Mouse (Mus musculus): Measurements from ENCODE around the gene Trim2.

The Trim2 gene

GRCm38 (mm10) chr3:84190513-84191061, 116.1 kb downstream of the Trim2 start:
- DNase-seq (ENCODE audit: low read depth, low spot score): no peak

DNA sequence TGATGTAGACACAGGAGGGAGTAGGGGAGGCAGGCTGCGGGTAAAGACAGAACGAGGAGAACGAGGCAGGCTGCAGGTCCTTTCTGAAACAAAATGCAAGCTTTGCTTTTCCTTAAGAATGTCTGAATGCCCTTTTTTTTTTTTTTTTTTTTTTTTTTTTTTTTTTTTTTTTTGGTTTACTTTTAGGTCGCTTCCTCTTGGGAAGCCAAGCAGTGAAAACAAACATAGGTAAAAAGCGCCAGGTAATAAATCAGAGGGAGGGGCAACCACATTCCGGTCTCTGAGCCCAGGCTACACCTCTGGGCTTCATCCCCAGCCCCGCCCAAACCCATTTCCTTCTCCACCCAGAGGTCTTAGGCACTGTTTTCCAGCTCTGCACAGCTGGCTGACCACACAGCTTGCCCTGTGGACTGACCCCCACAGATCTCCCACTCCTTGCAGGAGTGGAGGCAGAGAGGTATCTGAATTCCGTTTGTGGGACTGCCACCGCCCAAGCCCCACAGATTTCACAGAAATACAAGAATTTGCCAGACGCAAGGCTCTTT, 117.0 kb downstream of the Trim2 start:
- no peak for DNase-seq (ENCODE audit: low read depth, low spot score)

GRCm38 (mm10) chr3:84181717-84182116, 125.0 kb downstream of the Trim2 start:
- DNase-seq (ENCODE audit: low read depth, low spot score): no peak

DNA sequence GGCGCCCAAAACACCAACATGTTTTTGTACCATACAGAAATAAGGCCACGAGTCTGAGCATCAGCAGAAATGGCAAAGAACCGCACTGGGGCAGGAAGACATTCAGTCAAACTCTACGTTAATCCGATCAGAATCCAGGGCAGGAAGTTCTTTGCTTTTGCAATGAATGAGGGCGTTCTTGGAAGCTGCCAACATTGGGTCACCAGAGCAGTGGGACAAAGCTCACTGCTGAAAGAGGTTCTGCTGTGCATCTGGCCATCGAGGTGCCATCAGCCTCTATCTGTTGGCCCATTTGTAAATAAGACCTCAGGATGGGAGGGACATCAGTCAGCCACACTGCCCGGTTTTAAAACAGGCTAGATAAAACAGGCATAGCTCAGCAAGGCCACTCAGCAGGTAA, 125.6 kb downstream of the Trim2 start:
- no peak for DNase-seq (ENCODE audit: low read depth, low spot score)

- DNase-seq (ENCODE audit: low read depth, low spot score): no peak
These were observed 126.4 kb downstream of the Trim2 start for GRCm38 (mm10) chr3:84180304-84180703.

DNA sequence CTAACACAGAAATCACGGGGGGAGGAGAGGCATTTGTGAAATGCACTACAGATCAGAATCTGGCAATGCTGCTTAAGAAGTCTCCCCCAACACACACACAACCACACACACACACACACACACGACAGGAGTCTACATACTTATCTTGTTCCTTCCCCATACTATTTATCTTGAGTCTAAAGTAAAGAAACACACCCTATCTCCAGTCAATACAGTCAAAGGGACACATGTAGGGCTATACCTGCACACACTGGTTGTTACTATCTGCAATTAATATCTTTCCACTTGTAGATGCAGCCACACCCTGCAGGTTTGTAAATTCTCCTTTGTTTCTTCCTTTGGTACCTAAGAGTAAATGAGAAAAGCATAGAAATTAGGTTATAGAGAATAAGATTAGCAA, 128.8 kb downstream of the Trim2 start:
- no peak for DNase-seq (ENCODE audit: low read depth, low spot score)

- peak; percentile 79 for DNase-seq (ENCODE audit: low read depth, low spot score)
These were observed 131.1 kb downstream of the Trim2 start for GRCm38 (mm10) chr3:84175337-84176315.

DNA sequence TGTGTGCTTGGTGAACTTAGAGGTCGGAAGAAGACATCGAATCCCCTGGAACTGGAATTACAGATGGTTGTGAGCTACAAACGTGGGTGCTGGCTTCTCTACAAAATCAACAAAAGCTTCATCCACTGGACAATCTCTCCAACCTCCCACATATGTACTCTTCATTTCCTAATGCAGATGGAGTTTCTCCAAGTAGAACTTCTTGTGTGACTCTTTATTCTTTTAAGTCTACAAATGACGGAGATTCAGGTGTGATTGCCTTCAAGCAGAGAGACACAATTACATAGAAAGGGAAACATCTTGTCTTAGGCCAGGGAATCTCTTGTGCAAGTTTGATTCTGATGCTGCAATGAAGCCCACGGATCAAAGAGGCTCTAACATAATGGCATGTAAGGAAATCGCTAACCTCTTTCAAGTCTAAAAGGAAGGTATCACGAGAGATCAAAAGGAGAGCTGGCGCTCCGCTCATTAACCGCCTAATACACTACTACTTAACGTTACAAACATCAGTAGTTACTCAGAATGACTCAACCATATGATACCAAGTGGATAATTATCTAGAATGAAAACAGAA, 133.0 kb downstream of the Trim2 start, which contains the start of gene Gm6525:
TSS of gene Gm6525 (plus strand) at position 524 of the 574 bp plus-strand sequence.
- no peak for DNase-seq (ENCODE audit: low read depth, low spot score)

DNA sequence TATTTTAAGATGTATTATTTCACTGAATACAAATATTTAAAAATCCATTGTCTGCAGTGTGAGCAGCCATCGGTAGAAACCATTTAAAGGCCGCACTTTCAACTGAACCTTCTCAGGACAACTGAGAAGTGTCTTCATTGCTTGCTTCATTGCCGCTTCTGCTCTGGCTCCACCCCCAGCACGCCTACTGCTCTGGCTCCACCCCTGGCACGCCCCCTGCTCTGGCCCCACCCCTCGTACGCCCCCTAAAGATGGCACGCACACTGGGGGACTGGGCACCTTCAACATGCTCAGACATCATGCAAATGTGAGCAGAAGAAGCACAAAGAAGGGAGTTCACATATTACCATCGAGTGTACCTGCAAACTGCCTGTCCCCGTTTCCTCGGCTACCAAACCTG, 134.3 kb downstream of the Trim2 start:
- DNase-seq (ENCODE audit: low read depth, low spot score): peak; percentile 75

DNA sequence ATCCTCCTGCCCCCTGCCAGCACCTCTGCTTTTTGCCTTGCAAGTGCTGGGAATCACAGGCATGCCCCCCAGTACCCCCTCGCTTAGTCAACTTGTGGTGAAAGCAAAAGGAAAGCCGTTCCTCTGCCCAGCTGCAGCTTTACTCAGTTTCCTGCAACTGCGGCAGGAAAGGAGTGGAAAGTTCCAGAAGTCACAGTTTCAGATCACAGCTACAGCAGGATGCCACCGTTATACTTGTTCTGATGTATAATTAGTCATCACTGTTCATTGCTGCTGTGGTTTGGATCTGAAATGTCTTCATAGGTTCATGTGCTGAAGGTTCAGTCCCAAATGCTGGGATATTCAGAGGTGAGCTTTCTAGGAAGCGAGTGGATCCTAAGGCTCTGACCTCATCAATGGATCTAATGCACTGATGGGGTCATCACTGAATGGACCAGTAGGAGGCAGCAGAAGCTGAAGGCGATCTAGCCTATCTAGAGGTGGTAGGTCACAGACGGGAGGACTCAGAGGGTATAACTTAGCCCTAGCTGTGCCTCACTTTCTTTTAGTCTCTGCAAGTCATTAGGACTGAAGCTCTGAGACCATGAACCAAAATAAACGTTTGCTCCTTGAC, 137.2 kb downstream of the Trim2 start:
- DNase-seq (ENCODE audit: low read depth, low spot score): no peak

DNA sequence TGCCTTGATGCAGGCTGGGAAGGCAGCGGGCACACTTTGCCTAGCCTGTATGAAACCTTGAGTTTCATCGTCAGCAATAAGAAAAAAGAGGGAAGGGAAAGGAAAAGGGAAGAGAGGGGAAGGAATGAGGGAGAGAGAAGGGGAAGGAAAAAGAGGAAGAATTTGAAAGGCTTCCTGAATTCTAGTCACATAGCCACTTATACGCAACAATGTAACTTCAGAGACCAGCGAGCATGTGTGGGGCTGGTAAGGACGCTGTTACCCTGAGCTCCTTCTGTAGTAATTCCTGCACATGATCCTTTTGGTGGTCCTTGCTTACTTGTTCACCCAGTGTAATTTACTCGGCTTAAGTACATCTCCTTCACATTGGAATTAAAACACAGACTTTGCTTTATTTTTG, 137.7 kb downstream of the Trim2 start:
- no peak for DNase-seq (ENCODE audit: low read depth, low spot score)

DNA sequence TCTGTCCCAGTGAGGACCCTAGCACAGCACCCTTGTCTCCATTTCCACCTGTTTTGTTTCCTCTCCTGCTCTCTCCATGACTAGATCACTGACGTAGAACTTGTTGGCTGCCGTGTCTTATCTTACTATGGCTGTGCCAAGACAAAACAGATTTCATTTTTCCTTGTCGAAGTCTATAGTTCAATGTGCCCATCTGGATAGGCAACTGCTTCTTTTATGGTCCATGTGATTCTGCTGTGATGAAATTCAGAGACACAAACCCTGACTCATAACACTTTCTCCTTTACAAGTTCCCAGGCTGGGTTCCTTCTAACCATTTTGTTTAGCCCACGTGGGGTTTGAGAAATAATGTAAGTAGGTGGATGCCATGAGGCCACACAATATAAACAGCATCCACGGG, 140.6 kb downstream of the Trim2 start:
- no peak for DNase-seq (ENCODE audit: low read depth, low spot score)

DNA sequence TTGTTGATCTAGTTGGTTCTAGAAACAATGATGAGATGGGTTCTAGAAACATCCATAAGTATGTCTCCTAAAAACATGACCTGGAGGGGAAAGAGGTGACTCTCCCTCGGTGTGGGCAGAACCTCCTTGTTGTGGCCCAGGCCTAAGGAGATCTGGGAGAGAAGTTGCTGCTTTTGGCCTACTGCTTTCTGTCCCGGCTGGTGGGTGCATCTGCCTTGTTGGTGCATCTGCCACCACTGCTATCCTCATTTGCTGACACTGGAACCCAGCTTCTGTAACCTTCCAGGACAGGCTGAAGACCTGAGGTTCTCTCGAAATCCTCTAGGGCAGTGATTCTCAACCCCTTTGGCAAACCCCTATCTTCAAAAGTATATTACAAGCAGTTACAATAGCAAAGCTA, 141.3 kb downstream of the Trim2 start:
- no peak for DNase-seq (ENCODE audit: low read depth, low spot score)

DNA sequence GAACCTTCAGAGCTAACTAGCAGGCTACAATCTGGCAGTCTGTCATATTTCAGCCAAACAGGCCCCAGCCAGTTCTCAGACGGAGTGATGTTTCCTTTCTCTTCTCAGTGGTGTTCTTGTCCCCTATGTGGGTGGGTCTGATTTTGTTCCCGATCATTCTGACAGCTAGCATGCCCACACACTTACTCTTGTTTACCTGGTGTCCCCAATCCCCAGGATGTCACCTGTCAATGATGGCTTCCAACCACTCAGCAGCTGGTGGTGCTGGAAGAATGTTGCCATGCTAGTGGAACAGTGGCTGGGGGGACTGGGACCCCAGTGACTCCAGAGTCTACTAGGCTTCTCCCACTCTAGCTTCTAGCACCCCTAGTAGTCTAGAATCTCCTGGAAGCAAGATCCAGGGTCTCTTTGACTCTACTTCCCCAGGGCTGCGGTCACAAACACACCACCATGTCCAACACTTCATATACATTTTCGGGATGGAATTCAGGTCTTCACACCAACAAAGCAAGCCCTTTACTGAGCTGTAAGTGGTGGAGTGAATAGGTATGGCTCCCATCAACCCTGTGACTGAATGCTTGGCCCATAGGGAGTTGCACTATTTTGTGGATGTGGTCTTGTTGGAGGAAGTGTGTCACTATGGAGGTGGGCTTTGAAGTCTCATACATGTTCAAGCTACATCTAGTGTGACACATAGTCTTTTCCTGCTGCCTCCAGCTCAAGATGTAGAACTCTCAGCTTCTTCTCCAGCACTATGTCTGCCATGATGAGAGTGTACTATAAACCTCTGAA, 148.9 kb downstream of the Trim2 start:
- DNase-seq (ENCODE audit: low read depth, low spot score): no peak

DNA sequence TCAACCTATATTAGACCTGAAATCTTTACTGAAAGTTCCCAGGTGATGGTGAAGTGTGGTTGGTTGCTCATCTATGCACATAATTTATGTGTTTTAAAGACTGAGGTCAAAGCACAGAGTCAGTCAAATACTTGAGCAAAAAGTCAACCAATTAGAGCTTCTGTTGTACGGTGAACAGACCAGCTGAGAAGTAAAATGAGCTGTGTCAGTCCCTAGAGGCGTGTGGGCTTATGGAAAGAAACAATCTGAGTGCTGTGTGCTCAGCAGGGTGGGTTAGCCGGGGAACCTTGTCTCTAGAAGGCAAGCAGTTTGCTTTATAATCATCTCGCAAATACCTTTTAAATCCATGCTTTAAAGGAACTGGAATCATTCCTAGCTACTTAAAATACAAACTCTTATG, 149.7 kb downstream of the Trim2 start:
- no peak for DNase-seq (ENCODE audit: low read depth, low spot score)

DNA sequence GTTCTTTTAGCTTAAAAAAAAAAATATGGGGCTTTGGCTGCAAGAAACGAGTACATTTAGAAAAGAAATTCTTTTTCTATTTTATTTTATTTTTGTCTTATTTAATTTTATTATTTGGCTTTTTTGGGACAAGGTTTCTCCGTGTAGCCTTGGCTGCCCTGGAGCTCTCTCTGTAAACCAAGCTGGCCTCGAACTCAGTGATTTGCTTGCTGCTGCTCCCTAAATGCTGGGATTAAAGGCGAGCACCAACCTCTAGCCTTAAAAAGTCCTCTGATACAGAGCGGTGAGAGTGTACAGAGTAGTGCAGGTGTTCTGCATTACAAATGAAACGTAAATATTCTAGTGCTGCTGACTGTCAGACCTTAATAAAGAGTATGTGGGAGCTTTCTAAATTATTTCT, 150.6 kb downstream of the Trim2 start:
- no peak for DNase-seq (ENCODE audit: low read depth, low spot score)

DNA sequence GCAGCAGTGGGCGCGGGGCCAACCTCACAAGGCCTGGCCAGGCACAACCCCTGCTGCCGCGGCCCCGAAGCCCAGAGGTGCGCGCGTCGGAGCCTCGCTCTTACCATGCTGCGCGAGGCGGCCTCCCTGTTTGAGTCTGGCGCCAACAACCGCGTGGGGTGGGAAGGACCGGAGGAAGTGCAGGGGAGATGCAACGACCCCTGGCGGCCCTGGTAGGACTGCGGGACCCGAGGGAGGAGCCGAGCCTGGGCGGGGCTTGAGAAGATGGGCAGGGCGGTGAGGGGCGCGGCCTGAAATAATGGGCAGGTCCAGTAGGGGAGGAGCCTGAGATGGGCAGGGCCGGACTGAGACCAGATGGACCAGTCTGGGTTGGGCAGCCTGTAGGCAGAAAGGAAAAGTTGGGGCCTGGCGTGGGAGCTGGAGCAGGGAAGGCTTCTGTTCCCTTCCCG, 151.1 kb downstream of the Trim2 start, which contains the start of gene Mnd1:
TSS of gene Mnd1 (minus strand) at position 229 of the 449 bp plus-strand sequence.
- peak; percentile 98 for DNase-seq (ENCODE audit: low read depth, low spot score)

DNA sequence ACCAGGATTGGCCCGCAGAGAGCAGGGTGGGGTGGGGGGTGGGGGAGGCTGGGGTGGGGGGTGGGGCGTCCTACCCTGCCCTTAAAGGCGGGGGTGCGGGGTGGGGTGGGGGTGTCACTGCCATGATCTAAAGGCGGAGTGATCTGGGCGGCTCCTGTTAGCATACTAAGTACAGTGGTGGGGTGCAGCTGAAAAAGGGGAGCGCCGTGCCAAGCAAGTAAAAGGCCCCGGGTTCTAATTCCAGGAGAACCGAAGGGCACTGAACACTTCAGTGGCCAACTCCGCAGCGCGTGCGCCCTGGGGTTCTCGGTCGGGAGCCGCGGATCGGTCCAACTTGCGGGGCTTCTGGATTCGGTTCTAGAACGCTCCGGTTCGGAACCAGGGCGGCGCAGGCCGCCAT, 151.5 kb downstream of the Trim2 start:
- peak; percentile 91 for DNase-seq (ENCODE audit: low read depth, low spot score)

DNA sequence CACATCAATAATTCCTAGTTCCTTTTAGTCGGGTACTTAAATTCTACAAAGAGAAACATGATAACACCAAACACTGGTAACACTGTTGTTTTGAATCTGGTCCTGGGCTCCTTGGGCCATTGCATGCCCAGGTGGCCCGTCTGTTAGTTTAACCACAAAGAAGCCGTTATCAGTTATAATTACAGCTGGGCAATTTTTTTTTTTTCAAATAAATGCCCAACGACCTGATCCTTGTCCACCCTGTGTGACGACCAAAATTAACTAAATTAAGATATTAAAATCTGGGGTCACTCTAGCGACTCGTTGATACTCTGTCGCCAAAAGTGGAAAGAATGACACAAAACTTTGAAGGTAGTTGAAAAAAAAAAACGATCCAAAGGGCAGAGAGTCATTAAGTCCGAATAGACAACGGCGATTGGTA, 151.9 kb downstream of the Trim2 start:
- peak; percentile 73 for DNase-seq (ENCODE audit: low read depth, low spot score)

- no peak for DNase-seq (ENCODE audit: low read depth, low spot score)
These were observed 156.8 kb downstream of the Trim2 start for GRCm38 (mm10) chr3:84149831-84150230.

GRCm38 (mm10) chr3:84140947-84141346, 165.7 kb downstream of the Trim2 start:
- no peak for DNase-seq (ENCODE audit: low read depth, low spot score)

Measured in A20 (cell line).